Mouse (Mus musculus) bone marrow, adult 2 months (tissue): Measurements from ENCODE around the gene Trub1.

ENCODE experiments used
- CTCF ChIP-seq: fragments of 200-500 bp; IDR thresholded peaks from 2 replicates; pipeline ENCODE4 v1.5.1; 2011; ENCODE audit warnings: low read length, control low read depth; ENCODE audit not compliant: control insufficient read depth, insufficient read depth
- POLR2A ChIP-seq: fragments of 200-500 bp; IDR thresholded peaks from 2 replicates; pipeline ENCODE4 v1.6.1; 2011; ENCODE audit warnings: low read depth, mild to moderate bottlenecking, control low read depth, low read length, borderline replicate concordance; ENCODE audit not compliant: control insufficient read depth

GRCm38 (mm10) chr19:57521721-57522120, 69.0 kb downstream of the Trub1 start:
- TF ChIP-seq CTCF (no peak), POLR2A (no peak)
